Mouse (Mus musculus): ENCODE data around the gene Rcor3. TPM values are rescaled to one million over a fixed set of nuclear protein-coding genes. Genes with fewer than 3 reads are reported as not detected.

The Rcor3 gene
- total RNA-seq, 2 experiments from 2014 or later, result 21.0 to 21.9 TPM

- no peak for DNase-seq
- intact Hi-C loops (cut with DNase I), result no loop called here
Observed at GRCm38 (mm10) chr1:192095626-192096025, 42.2 kb downstream of the Rcor3 start.

GRCm38 (mm10) chr1:192094451-192095170 is 43.3 kb downstream of the Rcor3 start:
- peak in 1 of 2 experiments; percentile 52 for DNase-seq
- intact Hi-C loops (cut with DNase I), result loop anchor here (5.0 kb wide), 1 partner anchor 187 kb away; the partner anchor contains the start of gene Slc30a1

DNA sequence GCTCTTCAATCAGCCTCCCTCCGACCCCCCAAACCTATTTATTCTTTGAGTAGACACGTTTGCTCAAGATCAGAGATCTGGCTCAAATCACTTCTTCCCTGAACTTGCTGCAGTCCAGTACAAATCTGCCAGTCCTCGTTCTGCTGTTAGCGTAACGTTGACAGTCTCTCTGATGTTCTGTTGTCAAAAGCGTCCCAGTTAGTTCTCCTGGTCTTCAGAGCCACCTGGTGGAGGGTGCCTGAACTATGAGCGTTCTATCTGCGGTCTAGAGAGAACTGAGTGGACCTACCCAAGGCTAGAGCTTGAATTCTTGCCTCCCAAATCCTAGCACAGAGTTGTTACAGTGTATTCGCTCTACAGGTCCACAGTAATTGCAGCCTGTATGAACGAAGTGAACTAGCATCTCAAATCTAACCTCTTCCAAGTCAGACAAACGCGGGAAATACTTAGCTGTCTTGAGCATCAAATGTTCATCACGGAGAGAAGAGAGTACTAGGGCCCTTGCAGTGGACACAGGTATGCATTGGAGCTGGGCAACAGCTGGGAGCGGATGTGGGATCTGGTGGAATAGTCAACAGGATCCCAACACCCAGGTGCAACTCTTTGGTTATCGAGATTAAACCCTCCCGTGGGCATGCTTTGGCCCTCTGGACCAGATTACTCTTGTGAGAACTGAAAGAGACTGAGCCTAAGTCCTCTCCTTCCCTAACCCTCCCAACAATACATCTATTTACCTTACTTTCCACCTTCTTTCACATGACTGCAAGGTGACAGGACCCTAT is 44.8 kb downstream of the Rcor3 start:
- intact Hi-C loops (cut with DNase I), result loop anchor here (1.0 to 5.0 kb wide), 3 partner anchors 129 to 258 kb away; partner anchors contain the start of gene Slc30a1
- peak; percentile 71 to 76 for DNase-seq

- intact Hi-C loops (cut with DNase I), result loop anchor here (2.0 to 5.0 kb wide), 2 partner anchors 185 to 257 kb away; partner anchors contain the start of gene Slc30a1
- DNase-seq, result peak; percentile 95 to 98
Observed at GRCm38 (mm10) chr1:192091806-192092772, 45.8 kb downstream of the Rcor3 start, which contains the start of gene Traf5. Gene Traf5 (minus strand): TSS chr1:192092559.

DNA sequence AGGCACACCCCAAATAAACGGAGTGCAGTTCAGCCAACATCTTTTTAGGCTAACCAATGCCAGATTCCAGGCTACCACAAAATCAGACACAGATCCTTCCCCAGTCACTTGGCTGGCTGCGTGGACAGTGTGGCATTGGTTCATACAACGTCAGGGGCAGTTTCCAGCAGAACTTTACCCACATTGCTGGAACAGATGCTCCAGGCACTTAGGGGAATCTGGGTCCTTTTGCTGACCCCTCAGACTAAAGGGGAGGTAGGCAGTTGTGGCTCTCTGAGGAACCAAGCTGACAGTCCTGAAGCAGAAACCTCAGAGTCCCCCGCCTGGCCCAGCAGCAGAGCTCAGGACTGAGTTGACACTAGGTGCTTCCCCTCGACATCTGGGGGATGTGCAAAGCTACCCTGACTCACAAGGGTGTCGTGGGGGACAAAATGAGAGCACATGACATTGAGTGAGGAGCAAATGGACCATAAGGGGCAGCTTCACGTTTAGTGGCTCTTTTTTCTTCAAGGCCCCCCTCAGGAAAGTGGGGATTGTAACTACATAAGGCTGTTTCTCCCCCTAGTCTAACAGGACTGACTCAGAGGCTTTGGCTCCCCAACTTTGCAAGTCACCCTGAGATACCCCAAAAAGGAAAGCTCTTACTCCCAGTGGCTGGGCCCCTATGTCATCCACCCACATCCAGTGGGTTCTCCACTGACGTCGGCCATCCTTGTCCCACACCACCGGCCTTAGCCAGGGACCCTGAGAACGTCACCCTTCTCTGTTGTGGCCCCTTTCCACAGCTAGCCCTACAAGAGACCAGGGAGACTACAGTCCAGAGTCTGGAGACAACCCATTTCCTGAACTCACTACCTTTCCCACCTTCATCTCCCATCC is 46.9 kb downstream of the Rcor3 start:
- no peak for DNase-seq
- intact Hi-C loops (cut with DNase I), result loop anchor here (5.0 kb wide), 1 partner anchor 184 kb away; the partner anchor contains the start of gene Slc30a1

DNA sequence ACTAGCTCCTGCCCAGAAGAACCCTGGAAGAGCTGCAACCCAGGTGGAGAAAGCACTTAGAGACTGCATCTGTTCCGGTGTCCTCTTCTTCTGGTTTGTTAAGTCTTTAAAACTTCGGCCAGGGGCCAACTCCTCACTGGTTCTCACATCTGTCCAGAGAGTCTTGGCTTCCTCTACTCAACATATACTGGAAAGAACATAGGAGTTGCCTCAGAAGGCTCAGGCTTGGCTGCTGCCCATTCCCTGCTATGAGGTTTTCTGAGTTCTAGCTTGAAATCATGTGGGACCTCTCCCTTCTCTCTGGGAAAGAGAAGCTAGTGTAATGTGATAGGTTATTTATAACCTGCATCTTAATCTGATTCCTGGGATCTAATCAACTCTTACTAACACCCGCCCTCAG is 47.6 kb downstream of the Rcor3 start:
- no peak for DNase-seq

GRCm38 (mm10) chr1:192089208-192090166 is 48.4 kb downstream of the Rcor3 start:
- intact Hi-C loops (cut with DNase I), result loop anchor here (5.0 kb wide), 1 partner anchor 182 kb away; the partner anchor contains the start of gene Slc30a1
- DNase-seq, result no peak

More for the DNA sequence above, 47.6 kb downstream of the Rcor3 start:
- intact Hi-C loops (cut with DNase I), result loop anchor here (5.0 kb wide), 1 partner anchor 183 kb away; the partner anchor contains the start of gene Slc30a1

DNA sequence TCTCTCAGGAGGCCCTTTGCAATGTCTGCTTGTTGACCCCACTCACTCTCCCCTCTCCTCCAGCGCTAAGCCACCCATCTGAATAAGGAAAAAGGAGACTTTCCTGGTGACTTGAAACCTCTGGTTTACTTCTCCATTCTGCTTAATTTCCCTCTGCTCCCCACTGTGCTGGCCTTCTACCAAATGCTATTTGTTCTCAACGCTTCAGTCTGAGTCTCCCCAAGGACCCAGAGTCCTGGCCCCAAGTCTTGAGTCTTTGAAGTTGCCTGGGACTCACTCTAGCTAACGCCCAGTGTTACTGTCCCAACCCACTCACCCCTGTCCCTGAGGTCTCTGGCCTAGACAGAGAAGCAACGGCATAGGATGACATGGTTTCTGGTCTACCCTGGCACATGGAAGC is 49.9 kb downstream of the Rcor3 start:
- DNase-seq, result no peak
- intact Hi-C loops (cut with DNase I), result no loop called here

DNA sequence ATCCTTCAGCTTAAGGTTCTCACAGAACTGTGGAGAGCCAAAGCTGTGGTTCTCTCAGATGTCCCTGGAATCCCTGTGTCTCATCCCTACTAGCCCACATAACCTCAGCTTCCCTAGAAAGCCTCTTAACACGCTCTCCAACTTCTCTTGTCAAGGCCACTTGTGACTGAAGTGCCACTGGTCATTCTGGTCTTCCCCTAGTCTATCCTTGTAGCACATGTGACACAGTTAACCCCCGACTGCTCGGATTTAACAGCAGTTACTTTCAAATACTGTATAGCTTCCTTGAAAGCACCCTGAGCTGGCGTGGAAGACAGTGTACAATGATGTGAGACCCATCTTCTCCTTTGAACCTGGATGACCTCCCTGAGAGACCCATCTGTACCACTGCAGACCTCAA is 50.8 kb downstream of the Rcor3 start:
- no peak for DNase-seq
- intact Hi-C loops (cut with DNase I), result no loop called here

- no peak for DNase-seq
- intact Hi-C loops (cut with DNase I), result no loop called here
Observed at GRCm38 (mm10) chr1:192086279-192087037, 51.4 kb downstream of the Rcor3 start.

DNA sequence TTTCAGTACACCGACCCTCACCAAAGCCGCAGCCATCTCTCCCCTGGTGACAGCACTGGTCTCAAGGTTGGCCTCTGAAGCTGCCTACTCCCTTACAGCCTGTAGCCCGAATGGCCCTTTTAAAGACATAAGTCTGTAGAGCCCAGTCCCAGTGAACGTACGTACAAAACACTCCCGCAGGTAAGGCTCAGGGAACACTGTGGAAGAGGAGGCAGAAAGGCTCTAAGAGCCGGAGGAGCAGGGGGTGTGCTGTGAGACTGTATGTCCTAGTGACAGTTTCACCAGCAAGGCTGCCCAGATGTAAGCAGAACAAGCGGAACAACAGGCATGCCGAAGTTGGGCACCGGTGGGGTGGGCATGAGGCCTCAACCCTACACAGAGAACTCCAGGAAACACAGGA is 52.6 kb downstream of the Rcor3 start:
- DNase-seq, result no peak
- intact Hi-C loops (cut with DNase I), result no loop called here

- no peak for DNase-seq
- intact Hi-C loops (cut with DNase I), result no loop called here
Observed at GRCm38 (mm10) chr1:192082646-192083045, 55.2 kb downstream of the Rcor3 start.

- intact Hi-C loops (cut with DNase I), result no loop called here
- DNase-seq, result no peak
Observed at GRCm38 (mm10) chr1:192081129-192081528, 56.7 kb downstream of the Rcor3 start.

DNA sequence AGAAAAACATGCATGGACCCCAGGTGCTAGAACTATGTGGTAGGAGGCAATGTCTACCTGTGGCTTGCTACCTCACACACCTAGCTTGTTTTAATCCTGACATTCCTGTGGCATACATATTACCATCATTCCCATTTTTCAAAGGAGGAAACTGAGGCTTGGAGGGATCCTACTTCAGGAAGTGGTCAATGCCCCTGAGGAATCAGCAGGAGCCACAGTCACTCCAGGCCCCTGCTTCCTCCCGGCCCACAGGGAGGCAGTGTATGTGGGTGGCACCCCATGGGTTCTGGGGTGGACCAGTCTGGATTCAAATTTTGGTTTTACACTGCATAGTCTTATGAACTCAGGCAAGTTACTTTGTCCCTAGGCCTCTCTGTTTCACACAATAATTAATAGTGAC is 58.7 kb downstream of the Rcor3 start:
- DNase-seq, result no peak

DNA sequence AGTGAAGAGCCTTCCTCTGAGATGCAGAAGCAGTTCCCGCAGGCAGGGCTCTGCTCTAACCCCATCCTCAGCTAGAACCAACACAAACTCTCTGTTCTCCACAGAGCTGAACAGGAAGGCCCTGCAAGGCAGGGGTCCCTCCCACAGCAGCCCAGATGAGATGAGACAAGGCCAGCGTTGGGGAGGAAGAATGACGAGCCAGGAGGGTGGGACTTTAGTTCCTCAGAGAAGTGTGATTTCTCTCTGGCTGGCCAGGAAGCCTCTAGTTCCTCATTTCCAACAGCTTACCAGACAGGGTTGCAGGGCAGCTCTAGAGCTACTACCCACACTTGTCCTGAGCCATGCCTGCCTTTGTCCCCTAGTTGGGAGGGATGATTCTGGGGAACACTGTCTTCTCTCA is 59.5 kb downstream of the Rcor3 start:
- peak in 1 of 2 experiments; percentile 42 for DNase-seq
- intact Hi-C loops (cut with DNase I), result no loop called here

More for the DNA sequence above, 58.7 kb downstream of the Rcor3 start:
- intact Hi-C loops (cut with DNase I), result no loop called here

DNA sequence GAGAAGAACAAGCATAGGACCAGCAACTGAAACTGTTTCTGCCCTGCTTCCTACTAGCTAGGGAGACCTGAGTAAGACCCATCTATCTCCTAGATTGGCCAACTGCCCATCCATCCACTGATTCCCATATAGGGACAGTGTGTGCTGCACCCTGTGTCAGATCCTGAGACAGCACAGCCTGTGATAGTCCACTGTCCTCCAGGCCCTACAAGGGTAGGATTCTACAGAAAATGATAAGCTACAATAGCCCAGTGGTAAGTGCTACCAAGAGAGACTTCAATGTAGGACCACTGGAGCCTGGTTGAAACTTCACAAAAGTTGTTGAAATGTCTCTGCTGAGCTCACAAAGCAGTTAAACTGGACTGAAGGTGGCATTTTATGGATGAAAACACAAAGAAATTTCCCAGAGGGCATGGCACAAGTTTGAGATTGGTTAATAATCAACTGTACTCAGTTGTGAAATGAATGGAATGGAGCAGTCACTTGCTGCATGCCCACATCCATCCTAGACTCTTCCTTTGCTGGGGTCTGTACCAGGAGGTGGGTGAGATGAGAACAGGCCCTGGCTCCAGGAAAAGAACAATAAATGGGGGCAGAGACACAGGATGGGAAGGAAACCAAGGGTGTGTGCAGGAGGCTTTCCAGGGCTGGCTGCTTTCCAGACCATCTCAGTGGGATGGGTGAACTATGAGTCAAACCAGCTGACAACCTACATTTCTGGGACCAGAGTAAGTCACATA is 60.9 kb downstream of the Rcor3 start:
- intact Hi-C loops (cut with DNase I), result no loop called here
- peak in 1 of 2 experiments; percentile 50 for DNase-seq

All from gastrocnemius, postnatal 36 days (tissue).